Mouse (Mus musculus) testis, adult 2 months (tissue): ENCODE measurements at regions not wholly inside any gene's neighbourhood (a gene's known extent, or its start where the extent isn't known, plus 50 kb on each side); places are given as distances from the start of the nearest gene placed in this dataset.

ENCODE experiments used
- CTCF ChIP-seq: fragments of 200-500 bp; IDR thresholded peaks from 2 replicates; pipeline ENCODE4 v1.5.1; 2012; ENCODE audit warnings: low read depth, mild to moderate bottlenecking, inconsistent platforms, low read length, moderate library complexity; ENCODE audit not compliant: control insufficient read depth, insufficient read depth, insufficient replicate concordance
- POLR2A ChIP-seq: fragments of 200-500 bp; IDR thresholded peaks from 2 replicates; pipeline ENCODE4 v1.6.1; 2012; ENCODE audit warnings: low read depth, mild to moderate bottlenecking, inconsistent platforms, low read length, moderate library complexity; ENCODE audit not compliant: control insufficient read depth

DNA sequence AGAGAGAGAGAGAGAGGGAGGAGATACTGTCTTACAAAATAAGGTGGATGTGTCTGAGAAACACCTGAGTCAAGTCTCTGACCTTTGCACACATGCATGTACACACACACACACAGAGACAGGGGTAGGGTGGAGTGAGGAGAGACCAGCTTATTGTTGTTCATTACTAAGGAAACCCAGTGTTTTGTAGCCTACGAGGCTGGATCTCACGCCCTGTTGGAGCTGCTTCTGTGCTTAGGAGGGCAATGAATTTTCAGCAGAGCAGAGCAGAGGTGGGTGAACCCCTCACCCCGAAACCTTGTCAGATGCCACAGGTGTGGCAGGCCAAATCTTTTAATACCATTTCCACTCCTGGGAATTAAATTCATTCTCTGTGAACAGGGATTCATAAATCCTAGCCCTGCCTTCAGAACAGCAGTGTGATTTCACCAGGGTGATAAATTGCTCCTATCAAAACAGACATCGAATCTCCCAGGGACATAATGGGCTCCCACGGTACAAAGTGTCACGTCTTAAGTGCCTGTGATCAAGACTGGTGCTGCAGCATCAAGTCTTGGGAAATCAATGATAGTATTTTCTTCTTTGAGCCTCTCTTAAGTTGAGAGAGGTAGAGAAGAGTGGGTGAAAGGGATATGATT, 175.3 kb upstream of the Id2 start:
- TF ChIP-seq CTCF (no peak), POLR2A (no peak)
